Mouse (Mus musculus): ENCODE measurements at regions not wholly inside any gene's neighbourhood (a gene's known extent, or its start where the extent isn't known, plus 50 kb on each side); places are given as distances from the start of the nearest gene placed in this dataset.

GRCm38 (mm10) chr12:80035500-80036271 lies 77.1 kb downstream of the Zfp36l1 start:
- TF ChIP-seq CTCF (IDR thresholded peaks at IDR 0.05) (no peak), EP300 (IDR thresholded peaks at IDR 0.05) (no peak)

Measured in lung, postnatal 0 days (tissue).